Mouse (Mus musculus): ENCODE measurements around the gene Calhm5.

Calhm5 gene

GRCm38 (mm10) chr10:34096418-34096883, at the start of gene Calhm5:
Calhm5 (minus strand) TSS chr10:34096519.
- peak; percentile 19 for DNase-seq (ENCODE audit: extremely low spot score)

GRCm38 (mm10) chr10:34141693-34142092, 45.4 kb upstream of the Calhm5 start:
- no peak for DNase-seq (ENCODE audit: extremely low spot score)

GRCm38 (mm10) chr10:34139768-34140167, 43.4 kb upstream of the Calhm5 start:
- DNase-seq (ENCODE audit: extremely low spot score), result no peak

- no peak for DNase-seq (ENCODE audit: extremely low spot score)
Measured at GRCm38 (mm10) chr10:34138027-34138426, 41.7 kb upstream of the Calhm5 start.

- peak; percentile 45 for DNase-seq (ENCODE audit: extremely low spot score)
Measured at GRCm38 (mm10) chr10:34136432-34136831, 40.1 kb upstream of the Calhm5 start.

- DNase-seq (ENCODE audit: extremely low spot score), result no peak
Measured at GRCm38 (mm10) chr10:34131356-34131755, 35.0 kb upstream of the Calhm5 start.

GRCm38 (mm10) chr10:34128391-34128790, 32.1 kb upstream of the Calhm5 start:
- DNase-seq (ENCODE audit: extremely low spot score), result no peak

- DNase-seq (ENCODE audit: extremely low spot score), result peak; percentile 56
Measured at GRCm38 (mm10) chr10:34127392-34128378, 31.4 kb upstream of the Calhm5 start, which contains the start of gene Calhm6. Calhm6 (minus strand) TSS chr10:34127984.

GRCm38 (mm10) chr10:34118421-34118820, 22.1 kb upstream of the Calhm5 start:
- no peak for DNase-seq (ENCODE audit: extremely low spot score)

GRCm38 (mm10) chr10:34117770-34118169, 21.5 kb upstream of the Calhm5 start:
- no peak for DNase-seq (ENCODE audit: extremely low spot score)

GRCm38 (mm10) chr10:34117131-34117530, 20.8 kb upstream of the Calhm5 start:
- DNase-seq (ENCODE audit: extremely low spot score), result no peak

- no peak for DNase-seq (ENCODE audit: extremely low spot score)
Measured at GRCm38 (mm10) chr10:34111964-34112738, 15.8 kb upstream of the Calhm5 start.

- DNase-seq (ENCODE audit: extremely low spot score), result no peak
Measured at GRCm38 (mm10) chr10:34110863-34111465, 14.6 kb upstream of the Calhm5 start.

- no peak for DNase-seq (ENCODE audit: extremely low spot score)
Measured at GRCm38 (mm10) chr10:34095964-34096363, 355 bp downstream of the Calhm5 start.

GRCm38 (mm10) chr10:34095147-34095546, 1.2 kb downstream of the Calhm5 start:
- no peak for DNase-seq (ENCODE audit: extremely low spot score)

- no peak for DNase-seq (ENCODE audit: extremely low spot score)
Measured at GRCm38 (mm10) chr10:34091888-34092287, 4.4 kb downstream of the Calhm5 start.

- DNase-seq (ENCODE audit: extremely low spot score), result no peak
Measured at GRCm38 (mm10) chr10:34090481-34090880, 5.8 kb downstream of the Calhm5 start.

GRCm38 (mm10) chr10:34089517-34089916, 6.8 kb downstream of the Calhm5 start:
- DNase-seq (ENCODE audit: extremely low spot score), result no peak

GRCm38 (mm10) chr10:34088515-34088914, 7.8 kb downstream of the Calhm5 start:
- no peak for DNase-seq (ENCODE audit: extremely low spot score)

GRCm38 (mm10) chr10:34086514-34086913, 9.8 kb downstream of the Calhm5 start:
- DNase-seq (ENCODE audit: extremely low spot score), result no peak

- DNase-seq (ENCODE audit: extremely low spot score), result no peak
Measured at GRCm38 (mm10) chr10:34074522-34075200, 21.7 kb downstream of the Calhm5 start.
